Mouse (Mus musculus) NIH3T3 (cell line): ENCODE data around the gene Baiap2.

Source experiments
- DNase-seq: peaks from one replicate; pipeline ENCODE4 v3.0.0-alpha.2; 2012; ENCODE audit warnings: low read depth

Gene Baiap2

GRCm38 (mm10) chr11:119978701-119979100 lies 36.1 kb downstream of the Baiap2 start:
- DNase-seq: no peak

GRCm38 (mm10) chr11:119979596-119980385 lies 37.2 kb downstream of the Baiap2 start:
- peak; percentile 60 for DNase-seq

GRCm38 (mm10) chr11:119981769-119982168 lies 39.2 kb downstream of the Baiap2 start:
- no peak for DNase-seq

- no peak for DNase-seq
Observed at GRCm38 (mm10) chr11:119982236-119982635, 39.7 kb downstream of the Baiap2 start.

GRCm38 (mm10) chr11:119983151-119983550 lies 40.6 kb downstream of the Baiap2 start:
- DNase-seq: peak; percentile 20

GRCm38 (mm10) chr11:119986751-119987425 lies 44.3 kb downstream of the Baiap2 start:
- DNase-seq: peak; percentile 50

GRCm38 (mm10) chr11:119987876-119988275 lies 45.3 kb downstream of the Baiap2 start:
- no peak for DNase-seq

GRCm38 (mm10) chr11:119988391-119988790 lies 45.8 kb downstream of the Baiap2 start:
- DNase-seq: peak; percentile 65

GRCm38 (mm10) chr11:119989115-119989564 lies 46.6 kb downstream of the Baiap2 start:
- DNase-seq: peak; percentile 92

GRCm38 (mm10) chr11:119990658-119991337 lies 48.2 kb downstream of the Baiap2 start:
- peak; percentile 28 for DNase-seq

GRCm38 (mm10) chr11:119991338-119991678 lies 48.7 kb downstream of the Baiap2 start:
- peak; percentile 97 for DNase-seq

- DNase-seq: no peak
Observed at GRCm38 (mm10) chr11:119997351-119997750, 54.8 kb downstream of the Baiap2 start.

GRCm38 (mm10) chr11:120002041-120002440 lies 59.5 kb downstream of the Baiap2 start:
- no peak for DNase-seq

- no peak for DNase-seq
Observed at GRCm38 (mm10) chr11:120002634-120003220, 60.2 kb downstream of the Baiap2 start.

- no peak for DNase-seq
Observed at GRCm38 (mm10) chr11:120005434-120006317, 63.1 kb downstream of the Baiap2 start.

GRCm38 (mm10) chr11:120007496-120008080 lies 65.0 kb downstream of the Baiap2 start:
- DNase-seq: no peak

- no peak for DNase-seq
Observed at GRCm38 (mm10) chr11:120008501-120008900, 65.9 kb downstream of the Baiap2 start.

- no peak for DNase-seq
Observed at GRCm38 (mm10) chr11:120008956-120009355, 66.4 kb downstream of the Baiap2 start.

GRCm38 (mm10) chr11:120009937-120010336 lies 67.4 kb downstream of the Baiap2 start:
- no peak for DNase-seq

GRCm38 (mm10) chr11:120011114-120011760 lies 68.7 kb downstream of the Baiap2 start:
- DNase-seq: no peak
